Mouse (Mus musculus) heart, embryonic 16.5 days (tissue): ENCODE measurements around the gene Tpra1. TPM values are rescaled to one million over a fixed set of nuclear protein-coding genes. Genes with fewer than 3 reads are reported as not detected.

ENCODE experiments used
- ATAC-seq: fragments of 200-750 bp; cut with Nextera tagmentation; replicated peaks from 2 replicates; pipeline ENCODE4 v1.8.0; 2017; ENCODE audit warnings: moderate number of reproducible peaks; ENCODE audit not compliant: insufficient read depth, low FRiP score; ENCODE audit errors: extremely low read depth
- H3K27ac ChIP-seq: fragments of 300-500 bp; sonication (generic); 2 replicates; pipeline ENCODE4 v1.5.1; 2014; ENCODE audit warnings: mild to moderate bottlenecking, low read length, control low read depth, moderate library complexity
- H3K27me3 ChIP-seq: fragments of 300-500 bp; sonication (generic); 2 replicates; pipeline ENCODE4 v1.6.1; 2014; ENCODE audit warnings: low read length, mixed read lengths; ENCODE audit not compliant: control insufficient read depth, insufficient read depth
- H3K36me3 ChIP-seq: fragments of 300-500 bp; sonication (generic); 2 replicates; pipeline ENCODE4 v1.6.1; 2014; ENCODE audit not compliant: control insufficient read depth, insufficient read depth
- H3K4me1 ChIP-seq: fragments of 300-500 bp; sonication (generic); 2 replicates; pipeline ENCODE4 v1.6.1; 2014; ENCODE audit warnings: low read length, mixed read lengths; ENCODE audit not compliant: control insufficient read depth, insufficient read depth
- H3K4me2 ChIP-seq: fragments of 300-500 bp; sonication (generic); 2 replicates; pipeline ENCODE4 v1.6.1; 2014; ENCODE audit warnings: low read depth, mild to moderate bottlenecking, control low read depth, low read length
- H3K4me3 ChIP-seq: fragments of 300-500 bp; sonication (generic); 2 replicates; pipeline ENCODE4 v1.5.1; 2014; ENCODE audit warnings: mild to moderate bottlenecking, control low read depth, low read length
- H3K9ac ChIP-seq: fragments of 300-500 bp; sonication (generic); 2 replicates; pipeline ENCODE4 v1.6.1; 2014; ENCODE audit warnings: low read length, control low read depth
- H3K9me3 ChIP-seq: fragments of 300-500 bp; sonication (generic); replicated peaks from 2 replicates; pipeline ENCODE4 v1.6.1; 2016; ENCODE audit warnings: low read length; ENCODE audit not compliant: control insufficient read depth
- WGBS: fragments of 180-500 bp; shearing (Covaris S2); extraction: QIAGEN DNeasy Blood & Tissue Kit; methylation state at CpG from one replicate; pipeline ENCODE4 v1.1.7; 2014; 5-methylcytosine and 5-hydroxymethylcytosine counted together
- polyA plus RNA-seq: library from polyadenylated mRNA; unstranded; fragments of >200 nt; fragmentation: Nextera tagmentation; extraction: Ambion mirVana; gene quantifications from 2 replicates; pipeline ENCODE4 v1.2.1, GENCODE M21; 2015

Tpra1 gene
- polyA plus RNA-seq, 1 experiment from 2014 or later: 58.0 TPM

DNA sequence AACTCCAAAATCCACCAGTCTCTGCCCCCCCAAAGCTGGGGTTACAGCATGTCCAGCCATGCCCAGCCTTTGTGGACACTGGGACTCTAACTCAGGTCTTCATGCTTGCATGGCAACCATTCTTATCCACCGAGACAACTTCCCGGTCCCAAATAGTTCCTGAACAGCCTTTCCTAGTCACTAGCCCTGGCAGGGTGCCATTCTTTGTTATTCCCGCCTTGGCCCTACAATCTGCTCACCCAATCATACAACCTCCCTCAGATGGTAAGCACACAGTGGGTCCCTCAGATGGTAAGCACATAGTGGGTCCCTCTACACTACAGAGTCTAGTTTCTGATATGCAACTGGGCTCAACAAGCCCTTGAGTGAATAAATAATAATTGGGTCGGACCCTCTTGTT is 31.5 kb upstream of the Tpra1 start:
- H3K27ac ChIP-seq: no peak overlapping the region
- 48% methylated on average over 4 of the region's 4 CpGs for WGBS

GRCm38 (mm10) chr6:88871546-88871945 is 30.5 kb upstream of the Tpra1 start:
- H3K36me3 ChIP-seq: no peaks in the 10 kb centered on the region
- no peaks in the 10 kb centered on the region for H3K4me1 ChIP-seq
- no peak overlapping the region for H3K27ac ChIP-seq
- 50% methylated on average over 8 of the region's 8 CpGs for WGBS
- H3K9me3 ChIP-seq: no peaks in the 10 kb centered on the region
- no peak overlapping the region for H3K4me3 ChIP-seq
- no peak overlapping the region for H3K4me2 ChIP-seq
- no peak for ATAC-seq
- no peak overlapping the region for H3K9ac ChIP-seq
- H3K27me3 ChIP-seq: peaks cover 3% of the 10 kb centered on the region; the same call in 1 of the 2 replicates

More for the DNA sequence above, 31.5 kb upstream of the Tpra1 start:
- no peak for ATAC-seq
- Histone ChIP-seq H3K4me3 (no peak overlapping the region), H3K9me3 (no peaks in the 10 kb centered on the region), H3K36me3 (no peaks in the 10 kb centered on the region), H3K4me1 (no peaks in the 10 kb centered on the region), H3K9ac (no peak overlapping the region), H3K4me2 (no peak overlapping the region), H3K27me3 (peaks cover 3% of the 10 kb centered on the region; the same call in 1 of the 2 replicates)

- WGBS: 44% methylated on average over 7 of the region's 7 CpGs
Observed at GRCm38 (mm10) chr6:88872811-88873210, 29.2 kb upstream of the Tpra1 start.

GRCm38 (mm10) chr6:88873965-88874867 is 27.8 kb upstream of the Tpra1 start:
- H3K9me3 ChIP-seq: no peaks in the 10 kb centered on the region
- peaks cover 3% of the 10 kb centered on the region; the same call in 1 of the 2 replicates for H3K27me3 ChIP-seq
- H3K4me3 ChIP-seq: peak overlapping the region; percentile 73
- 4% methylated on average over 73 of the region's 74 CpGs for WGBS
- H3K4me2 ChIP-seq: peak overlapping the region; percentile 100
- no peaks in the 10 kb centered on the region for H3K36me3 ChIP-seq
- ATAC-seq: peak; percentile 8
- H3K9ac ChIP-seq: peak overlapping the region; percentile 80
- no peak overlapping the region for H3K27ac ChIP-seq
- no peaks in the 10 kb centered on the region for H3K4me1 ChIP-seq

More at GRCm38 (mm10) chr6:88872811-88873210, 29.2 kb upstream of the Tpra1 start:
- Histone ChIP-seq H3K4me1 (no peaks in the 10 kb centered on the region), H3K27me3 (peaks cover 3% of the 10 kb centered on the region; the same call in 1 of the 2 replicates), H3K9me3 (no peaks in the 10 kb centered on the region), H3K4me2 (no peak overlapping the region), H3K9ac (no peak overlapping the region), H3K36me3 (no peaks in the 10 kb centered on the region), H3K4me3 (no peak overlapping the region), H3K27ac (no peak overlapping the region)
- 0 out of 2 replicates have a peak, but pooled peaks have one; percentile 7 for ATAC-seq

DNA sequence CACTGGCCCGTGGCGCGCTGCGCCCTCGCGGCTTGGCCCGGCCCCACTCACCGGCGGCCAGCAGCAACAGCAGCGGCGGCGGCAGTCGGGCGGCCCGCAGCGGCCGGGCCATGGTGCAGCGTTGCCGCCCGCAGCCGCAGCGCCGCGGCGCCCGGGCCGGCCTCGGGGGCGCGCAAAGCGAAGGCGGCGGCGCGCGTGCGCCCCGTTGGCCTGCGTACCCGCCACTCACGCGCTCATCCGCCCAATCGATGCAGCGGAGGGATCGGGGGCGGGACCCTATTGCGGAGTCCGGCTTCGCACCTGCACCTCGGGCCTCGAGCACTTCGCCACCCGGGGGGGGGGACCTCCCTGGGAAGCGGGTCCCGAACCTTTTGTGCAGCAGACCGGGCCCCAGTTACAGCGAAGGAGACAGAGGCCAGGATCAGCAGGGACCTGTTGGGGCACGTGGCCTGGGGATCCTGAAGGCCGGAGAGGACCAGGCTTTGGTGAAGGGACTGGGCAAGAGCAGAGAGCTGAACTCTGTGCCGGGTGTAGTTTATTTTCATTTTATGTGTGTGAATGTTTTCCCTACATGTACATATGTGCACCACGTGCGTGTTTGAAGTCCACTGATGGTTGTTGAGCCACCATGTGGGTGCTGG is 27.1 kb upstream of the Tpra1 start, which contains the start of gene Podxl2:
Gene Podxl2 (minus strand): TSS at position 177 of the 641 bp plus-strand sequence.
- Histone ChIP-seq H3K4me1 (no peaks in the 10 kb centered on the region), H3K9me3 (no peaks in the 10 kb centered on the region), H3K4me2 (peak within 1 kb of the TSS; percentile 100), H3K27me3 (peaks cover 3% of the 10 kb centered on the region; the same call in 1 of the 2 replicates), H3K4me3 (peak within 1 kb of the TSS; percentile 73), H3K36me3 (no peaks in the 10 kb centered on the region), H3K27ac (no peak within 1 kb of the TSS), H3K9ac (peak within 1 kb of the TSS; percentile 80)
- peak; percentile 73 for ATAC-seq
- 5% methylated on average over 63 of the region's 63 CpGs for WGBS

DNA sequence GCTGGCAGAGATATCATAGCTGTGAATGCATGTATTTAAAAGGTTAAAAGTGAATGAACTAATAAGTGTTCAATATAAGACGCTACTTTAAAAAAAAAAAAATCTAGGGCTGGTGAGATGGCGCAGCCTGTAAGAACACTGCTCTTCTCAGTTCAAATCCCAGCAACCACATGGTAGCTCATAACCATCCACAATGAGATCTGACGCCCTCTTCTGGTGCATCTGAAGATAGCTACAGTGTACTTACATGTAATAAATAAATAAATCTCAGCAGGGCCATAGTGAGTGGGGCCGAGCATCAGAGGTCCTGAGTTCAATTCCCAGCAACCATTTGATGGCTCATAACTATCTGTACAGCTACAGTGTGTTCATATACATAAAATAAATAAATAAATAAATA is 22.6 kb upstream of the Tpra1 start:
- H3K36me3 ChIP-seq: peaks cover 11% of the 10 kb centered on the region
- H3K4me2 ChIP-seq: no peak overlapping the region
- H3K27me3 ChIP-seq: no peaks in the 10 kb centered on the region
- 62% methylated on average over 4 of the region's 4 CpGs for WGBS
- no peak overlapping the region for H3K27ac ChIP-seq
- no peak overlapping the region for H3K9ac ChIP-seq
- no peak for ATAC-seq
- no peak overlapping the region for H3K4me3 ChIP-seq
- H3K4me1 ChIP-seq: no peaks in the 10 kb centered on the region
- H3K9me3 ChIP-seq: no peaks in the 10 kb centered on the region

GRCm38 (mm10) chr6:88881334-88881733 is 20.7 kb upstream of the Tpra1 start:
- Histone ChIP-seq H3K27me3 (no peaks in the 10 kb centered on the region), H3K4me3 (no peak overlapping the region), H3K9ac (no peak overlapping the region), H3K36me3 (peaks cover 27% of the 10 kb centered on the region), H3K4me2 (no peak overlapping the region), H3K9me3 (no peaks in the 10 kb centered on the region), H3K27ac (no peak overlapping the region), H3K4me1 (no peaks in the 10 kb centered on the region)
- WGBS: 84% methylated on average over 7 of the region's 7 CpGs
- ATAC-seq: no peak

GRCm38 (mm10) chr6:88884195-88884594 is 17.9 kb upstream of the Tpra1 start:
- no peak overlapping the region for H3K27ac ChIP-seq
- H3K9me3 ChIP-seq: no peaks in the 10 kb centered on the region
- H3K36me3 ChIP-seq: peaks cover 52% of the 10 kb centered on the region
- WGBS: 91% methylated on average over 10 of the region's 10 CpGs
- H3K9ac ChIP-seq: no peak overlapping the region
- no peak overlapping the region for H3K4me3 ChIP-seq
- no peak for ATAC-seq
- no peaks in the 10 kb centered on the region for H3K4me1 ChIP-seq
- no peaks in the 10 kb centered on the region for H3K27me3 ChIP-seq
- no peak overlapping the region for H3K4me2 ChIP-seq

GRCm38 (mm10) chr6:88884690-88885089 is 17.4 kb upstream of the Tpra1 start:
- WGBS: 90% methylated on average over 17 of the region's 17 CpGs
- Histone ChIP-seq H3K27ac (no peak overlapping the region), H3K9me3 (no peaks in the 10 kb centered on the region), H3K9ac (no peak overlapping the region), H3K4me2 (no peak overlapping the region), H3K36me3 (peaks cover 57% of the 10 kb centered on the region), H3K4me3 (no peak overlapping the region), H3K27me3 (no peaks in the 10 kb centered on the region), H3K4me1 (no peaks in the 10 kb centered on the region)
- no peak for ATAC-seq
